Mouse (Mus musculus): Measurements from ENCODE around the gene Sfrp2. TPM values are rescaled to one million over a fixed set of nuclear protein-coding genes. Genes with fewer than 3 reads are reported as not detected.

The Sfrp2 gene
- polyA plus RNA-seq (2015; fragmentation: Nextera tagmentation; extraction: Ambion mirVana) = 41.8 and 49.0 TPM in 2 replicates

- peaks cover 32% of the 10 kb centered on the region for H3K27me3 ChIP-seq (replicated peaks; ENCODE audit: insufficient read depth, low read length)
- WGBS = under 1% methylated on average over 81 of the region's 82 CpGs
- no peak within 1 kb of the TSS for H3K27ac ChIP-seq (ENCODE audit: low read length)
- peak; percentile 22 for ATAC-seq
- H3K36me3 ChIP-seq (ENCODE audit: insufficient read depth, low read length) = no peaks in the 10 kb centered on the region
- peak within 1 kb of the TSS; percentile 48 for H3K4me3 ChIP-seq (ENCODE audit: low read depth, low read length)
- no peak within 1 kb of the TSS for H3K9ac ChIP-seq (replicated peaks; ENCODE audit: low read depth)
- TF ChIP-seq CTCF (IDR thresholded peaks at IDR 0.05) (no peak), EP300 (IDR thresholded peaks at IDR 0.05) (no peak)
- DNase-seq (ENCODE audit: low spot score) = peak; percentile 59
- H3K4me2 ChIP-seq (replicated peaks; ENCODE audit: low read depth, low read length) = peak within 1 kb of the TSS; percentile 82
- no peaks in the 10 kb centered on the region for H3K9me3 ChIP-seq (ENCODE audit: low read length)
- no peaks in the 10 kb centered on the region for H3K4me1 ChIP-seq (ENCODE audit: insufficient read depth, low read depth, low read length)
These were observed at the start of gene Sfrp2 for GRCm38 (mm10) chr3:83765871-83766725. Sfrp2 (plus strand) TSS chr3:83766321.

GRCm38 (mm10) chr3:83717643-83718231 lies 48.4 kb upstream of the Sfrp2 start:
- no peak overlapping the region for H3K9ac ChIP-seq (replicated peaks; ENCODE audit: low read depth)
- H3K4me3 ChIP-seq (ENCODE audit: low read depth, low read length) = no peak overlapping the region
- H3K4me2 ChIP-seq (replicated peaks; ENCODE audit: low read depth, low read length) = no peak overlapping the region
- ATAC-seq = no peak
- no peaks in the 10 kb centered on the region for H3K27me3 ChIP-seq (replicated peaks; ENCODE audit: insufficient read depth, low read length)
- no peaks in the 10 kb centered on the region for H3K36me3 ChIP-seq (ENCODE audit: insufficient read depth, low read length)
- WGBS = 35% methylated on average over 7 of the region's 7 CpGs
- H3K4me1 ChIP-seq (ENCODE audit: insufficient read depth, low read depth, low read length) = no peaks in the 10 kb centered on the region
- no peaks in the 10 kb centered on the region for H3K9me3 ChIP-seq (ENCODE audit: low read length)
- no peak for DNase-seq (ENCODE audit: low spot score)
- TF ChIP-seq EP300 (IDR thresholded peaks at IDR 0.05) (no peak), CTCF (IDR thresholded peaks at IDR 0.05) (no peak)
- no peak overlapping the region for H3K27ac ChIP-seq (ENCODE audit: low read length)

GRCm38 (mm10) chr3:83718662-83719061 lies 47.5 kb upstream of the Sfrp2 start:
- ATAC-seq (no peak), DNase-seq (ENCODE audit: low spot score) (no peak)
- no peak overlapping the region for H3K27ac ChIP-seq (ENCODE audit: low read length)
- no peaks in the 10 kb centered on the region for H3K27me3 ChIP-seq (replicated peaks; ENCODE audit: insufficient read depth, low read length)
- no peaks in the 10 kb centered on the region for H3K4me1 ChIP-seq (ENCODE audit: insufficient read depth, low read depth, low read length)
- H3K9me3 ChIP-seq (ENCODE audit: low read length) = no peaks in the 10 kb centered on the region
- WGBS = 65% methylated on average over 4 of the region's 4 CpGs
- H3K9ac ChIP-seq (replicated peaks; ENCODE audit: low read depth) = no peak overlapping the region
- no peak overlapping the region for H3K4me3 ChIP-seq (ENCODE audit: low read depth, low read length)
- no peaks in the 10 kb centered on the region for H3K36me3 ChIP-seq (ENCODE audit: insufficient read depth, low read length)
- no peak overlapping the region for H3K4me2 ChIP-seq (replicated peaks; ENCODE audit: low read depth, low read length)
- TF ChIP-seq CTCF (IDR thresholded peaks at IDR 0.05) (no peak), EP300 (IDR thresholded peaks at IDR 0.05) (no peak)

- no peak for DNase-seq (ENCODE audit: low spot score)
- H3K4me2 ChIP-seq (replicated peaks; ENCODE audit: low read depth, low read length) = no peak overlapping the region
- TF ChIP-seq CTCF (IDR thresholded peaks at IDR 0.05) (no peak), EP300 (IDR thresholded peaks at IDR 0.05) (no peak)
- no peaks in the 10 kb centered on the region for H3K36me3 ChIP-seq (ENCODE audit: insufficient read depth, low read length)
- H3K9me3 ChIP-seq (ENCODE audit: low read length) = no peaks in the 10 kb centered on the region
- H3K27ac ChIP-seq (ENCODE audit: low read length) = no peak overlapping the region
- no peak overlapping the region for H3K4me3 ChIP-seq (ENCODE audit: low read depth, low read length)
- H3K27me3 ChIP-seq (replicated peaks; ENCODE audit: insufficient read depth, low read length) = no peaks in the 10 kb centered on the region
- ATAC-seq = no peak
- 37% methylated on average over 3 of the region's 3 CpGs for WGBS
- no peak overlapping the region for H3K9ac ChIP-seq (replicated peaks; ENCODE audit: low read depth)
- H3K4me1 ChIP-seq (ENCODE audit: insufficient read depth, low read depth, low read length) = no peaks in the 10 kb centered on the region
These were observed 37.9 kb upstream of the Sfrp2 start for GRCm38 (mm10) chr3:83728223-83728622.

GRCm38 (mm10) chr3:83728675-83729390 lies 37.3 kb upstream of the Sfrp2 start:
- Histone ChIP-seq H3K27ac (ENCODE audit: low read length) (no peak overlapping the region), H3K4me3 (ENCODE audit: low read depth, low read length) (no peak overlapping the region), H3K9ac (replicated peaks; ENCODE audit: low read depth) (no peak overlapping the region), H3K27me3 (replicated peaks; ENCODE audit: insufficient read depth, low read length) (no peaks in the 10 kb centered on the region), H3K9me3 (ENCODE audit: low read length) (no peaks in the 10 kb centered on the region), H3K4me2 (replicated peaks; ENCODE audit: low read depth, low read length) (no peak overlapping the region), H3K36me3 (ENCODE audit: insufficient read depth, low read length) (no peaks in the 10 kb centered on the region), H3K4me1 (ENCODE audit: insufficient read depth, low read depth, low read length) (no peaks in the 10 kb centered on the region)
- 58% methylated on average over 9 of the region's 9 CpGs for WGBS
- TF ChIP-seq EP300 (IDR thresholded peaks at IDR 0.05) (no peak), CTCF (IDR thresholded peaks at IDR 0.05) (no peak)
- DNase-seq (ENCODE audit: low spot score) (no peak), ATAC-seq (no peak)

DNA sequence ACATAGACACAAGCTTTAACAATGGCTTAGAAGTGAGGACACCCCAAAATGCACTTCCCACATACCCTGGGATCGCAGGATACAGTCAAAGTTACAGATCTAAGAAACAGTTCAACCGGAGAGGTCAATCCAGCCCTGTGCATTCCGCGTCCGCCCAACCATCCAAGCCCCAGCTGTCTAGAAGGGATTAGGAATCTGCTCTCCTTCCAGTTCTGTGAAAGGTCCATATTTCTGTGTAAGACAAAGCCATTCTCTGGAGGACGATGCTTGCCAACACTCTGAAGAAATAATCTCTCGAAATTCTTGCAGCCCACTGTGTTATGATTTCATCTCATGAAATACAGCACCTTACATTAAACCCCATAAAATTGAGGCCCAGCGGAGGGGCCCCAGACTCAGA lies 32.1 kb upstream of the Sfrp2 start:
- H3K4me1 ChIP-seq (ENCODE audit: insufficient read depth, low read depth, low read length) = no peaks in the 10 kb centered on the region
- no peak overlapping the region for H3K9ac ChIP-seq (replicated peaks; ENCODE audit: low read depth)
- no peaks in the 10 kb centered on the region for H3K9me3 ChIP-seq (ENCODE audit: low read length)
- H3K4me2 ChIP-seq (replicated peaks; ENCODE audit: low read depth, low read length) = no peak overlapping the region
- no peaks in the 10 kb centered on the region for H3K27me3 ChIP-seq (replicated peaks; ENCODE audit: insufficient read depth, low read length)
- ATAC-seq (no peak), DNase-seq (ENCODE audit: low spot score) (no peak)
- no peak overlapping the region for H3K4me3 ChIP-seq (ENCODE audit: low read depth, low read length)
- TF ChIP-seq CTCF (IDR thresholded peaks at IDR 0.05) = no peak
- TF ChIP-seq EP300 (IDR thresholded peaks at IDR 0.05) = no peak
- no peaks in the 10 kb centered on the region for H3K36me3 ChIP-seq (ENCODE audit: insufficient read depth, low read length)
- no peak overlapping the region for H3K27ac ChIP-seq (ENCODE audit: low read length)
- WGBS = 85% methylated on average over 8 of the region's 8 CpGs

All from lung, postnatal 0 days (tissue).